Mouse (Mus musculus) neural tube, embryonic 11.5 days (tissue): ENCODE measurements around the gene Zfp667. TPM values are rescaled to one million over a fixed set of nuclear protein-coding genes. Genes with fewer than 3 reads are reported as not detected.
"Not testable (repeated sequence)": the region's sequence is repeated elsewhere in the genome, so short reads cannot be mapped to it uniquely, and the experiment has no call there.

ENCODE experiments used
- ATAC-seq: fragments of 200-750 bp; cut with Nextera tagmentation; 2 replicates; pipeline ENCODE4 v1.8.0; 2017; ENCODE audit warnings: moderate number of reproducible peaks, mild to moderate bottlenecking, moderate TSS enrichment, moderate library complexity; ENCODE audit not compliant: insufficient read depth, low FRiP score, low TSS enrichment
- DNase-seq: peaks from one replicate; pipeline ENCODE4 v3.0.0-alpha.2; 2015; ENCODE audit warnings: low spot score
- H3K27ac ChIP-seq: fragments of 300-500 bp; sonication (generic); 2 replicates; pipeline ENCODE4 v1.5.1; 2014; ENCODE audit warnings: low read depth, mild to moderate bottlenecking, low read length
- H3K27me3 ChIP-seq: fragments of 300-500 bp; sonication (generic); 2 replicates; pipeline ENCODE4 v1.6.1; 2014; ENCODE audit warnings: mild to moderate bottlenecking, low read length, mixed read lengths; ENCODE audit not compliant: control insufficient read depth, insufficient read depth
- H3K36me3 ChIP-seq: fragments of 300-500 bp; sonication (generic); 2 replicates; pipeline ENCODE4 v1.6.1; 2014; ENCODE audit warnings: mild to moderate bottlenecking, low read length, moderate library complexity, mixed read lengths; ENCODE audit not compliant: control insufficient read depth, insufficient read depth
- H3K4me1 ChIP-seq: fragments of 300-500 bp; sonication (generic); 2 replicates; pipeline ENCODE4 v1.6.1; 2014; ENCODE audit warnings: low read length, mixed read lengths; ENCODE audit not compliant: control insufficient read depth, insufficient read depth
- H3K4me2 ChIP-seq: fragments of 300-500 bp; sonication (generic); 2 replicates; pipeline ENCODE4 v1.6.1; 2014; ENCODE audit warnings: low read depth, mild to moderate bottlenecking, moderate library complexity
- H3K4me3 ChIP-seq: fragments of 300-500 bp; sonication (generic); 2 replicates; pipeline ENCODE4 v1.5.1; 2014; ENCODE audit warnings: low read depth, low read length
- H3K9ac ChIP-seq: fragments of 300-500 bp; sonication (generic); 2 replicates; pipeline ENCODE4 v1.6.1; 2014; ENCODE audit warnings: mild to moderate bottlenecking, low read length
- H3K9me3 ChIP-seq: fragments of 300-500 bp; sonication (generic); 2 replicates; pipeline ENCODE4 v1.6.1; 2016; ENCODE audit warnings: low read length; ENCODE audit not compliant: control insufficient read depth
- WGBS: fragments of 180-500 bp; shearing (Covaris S2); extraction: QIAGEN DNeasy Blood & Tissue Kit; methylation state at CpG from one replicate; pipeline ENCODE4 v1.1.7; 2014; 5-methylcytosine and 5-hydroxymethylcytosine counted together
- polyA plus RNA-seq: library from polyadenylated mRNA; unstranded; fragments of >200 nt; fragmentation: Nextera tagmentation; extraction: Ambion mirVana; gene quantifications from 2 replicates; pipeline ENCODE4 v1.2.1, GENCODE M21; 2014

Gene Zfp667
- polyA plus RNA-seq, 1 experiment from 2014 or later = 14.0 TPM

GRCm38 (mm10) chr7:6284442-6285012 is 1.9 kb upstream of the Zfp667 start:
- Histone ChIP-seq H3K4me3 (no peak overlapping the region), H3K9ac (no peak overlapping the region), H3K4me2 (no peak overlapping the region), H3K27me3 (no peaks in the 10 kb centered on the region), H3K4me1 (peaks cover 4% of the 10 kb centered on the region; the same call in 1 of the 2 replicates), H3K36me3 (no peaks in the 10 kb centered on the region), H3K9me3 (no peaks in the 10 kb centered on the region), H3K27ac (no peak overlapping the region)
- 92% methylated on average over 4 of the region's 4 CpGs for WGBS
- ATAC-seq = no peak
- DNase-seq = no peak

DNA sequence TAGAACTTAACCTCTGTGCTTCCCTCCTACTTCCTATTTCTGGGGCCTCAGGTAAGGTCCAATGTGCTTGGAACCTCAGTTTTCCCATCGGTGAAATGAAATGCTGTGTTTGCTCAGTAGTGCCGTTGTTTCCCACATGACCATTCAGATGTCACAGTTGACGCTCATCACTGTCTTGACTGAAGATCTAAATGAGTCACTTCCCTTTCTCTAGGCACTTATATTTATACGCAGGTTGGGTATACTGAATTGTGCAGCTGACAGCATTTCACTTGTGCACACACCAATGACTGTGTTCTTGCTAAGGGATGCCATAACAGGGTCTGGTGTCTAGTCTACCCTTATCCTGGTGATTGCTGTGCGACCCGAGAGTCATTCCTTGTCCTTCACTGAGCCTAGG is 1.0 kb upstream of the Zfp667 start:
- Histone ChIP-seq H3K9ac (no peak overlapping the region), H3K36me3 (no peaks in the 10 kb centered on the region), H3K27me3 (no peaks in the 10 kb centered on the region), H3K4me1 (peaks cover 4% of the 10 kb centered on the region; the same call in 1 of the 2 replicates), H3K4me2 (no peak overlapping the region; the same call in 1 of the 2 replicates), H3K27ac (no peak overlapping the region), H3K4me3 (no peak overlapping the region), H3K9me3 (no peaks in the 10 kb centered on the region)
- no peak for ATAC-seq
- WGBS = 92% methylated on average over 6 of the region's 6 CpGs
- DNase-seq = no peak

DNA sequence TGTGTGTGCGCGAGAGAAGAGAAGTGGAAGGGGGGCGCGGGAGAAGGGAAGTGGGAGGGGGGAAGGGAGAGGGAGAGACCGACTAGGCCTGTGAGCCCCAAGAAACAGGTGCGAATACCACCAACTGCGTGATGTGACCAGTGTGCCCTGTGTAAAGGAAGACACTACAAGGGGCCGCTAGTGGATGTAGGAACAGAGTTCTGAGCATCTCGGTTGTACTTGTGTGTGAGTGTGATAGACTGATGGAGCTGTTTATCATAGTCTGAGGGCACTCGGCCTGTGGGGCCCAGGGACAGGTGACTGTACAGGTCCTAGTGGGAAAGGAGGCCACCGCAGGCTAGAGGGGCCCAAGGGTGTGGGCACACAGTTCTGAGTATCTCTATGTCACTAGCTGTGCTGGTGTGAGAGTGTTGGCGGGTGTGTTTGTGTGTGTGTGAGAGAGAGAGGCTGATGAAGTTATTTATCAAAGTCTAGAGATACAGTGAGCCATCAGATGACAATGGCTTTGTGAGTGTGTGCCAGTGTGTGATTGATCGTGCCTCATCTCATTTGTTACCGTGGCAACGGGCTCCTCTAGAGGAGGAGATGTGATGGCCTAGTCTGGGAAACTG is 647 bp downstream of the Zfp667 start:
- WGBS = 26% methylated on average over 15 of the region's 15 CpGs
- peak overlapping the region; percentile 43 for H3K4me3 ChIP-seq
- H3K4me1 ChIP-seq = peaks cover 4% of the 10 kb centered on the region; the same call in 1 of the 2 replicates
- peak overlapping the region; percentile 56 for H3K9ac ChIP-seq
- no peaks in the 10 kb centered on the region for H3K36me3 ChIP-seq
- ATAC-seq (peak; percentile 21), DNase-seq (peak; percentile 60)
- H3K4me2 ChIP-seq = peak overlapping the region; percentile 59
- no peaks in the 10 kb centered on the region for H3K9me3 ChIP-seq
- H3K27me3 ChIP-seq = no peaks in the 10 kb centered on the region
- peak overlapping the region; percentile 60 for H3K27ac ChIP-seq

DNA sequence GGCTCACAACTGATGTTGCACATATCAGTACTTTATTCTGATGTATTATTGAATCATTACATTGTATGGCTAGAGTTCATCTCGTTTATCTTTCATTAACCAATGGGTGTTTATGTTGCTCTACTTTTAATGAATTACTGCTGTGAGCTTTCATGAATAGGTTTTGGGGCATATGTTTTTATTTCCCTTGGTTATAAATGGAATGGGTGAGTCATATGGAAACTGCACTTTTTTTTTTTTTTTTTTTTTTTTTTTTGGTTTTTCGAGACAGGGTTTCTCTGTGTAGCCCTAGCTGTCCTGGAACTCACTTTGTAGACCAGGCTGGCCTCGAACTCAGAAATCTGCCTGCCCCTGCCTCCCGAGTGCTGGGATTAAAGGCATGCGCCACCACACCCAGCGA is 4.7 kb downstream of the Zfp667 start:
- ATAC-seq, H3K9me3 ChIP-seq, H3K4me3 ChIP-seq, H3K27ac ChIP-seq, H3K4me2 ChIP-seq, DNase-seq, H3K4me1 ChIP-seq, H3K27me3 ChIP-seq, H3K36me3 ChIP-seq, H3K9ac ChIP-seq: not testable (repeated sequence)
- 89% methylated on average over 5 of the region's 6 CpGs for WGBS

DNA sequence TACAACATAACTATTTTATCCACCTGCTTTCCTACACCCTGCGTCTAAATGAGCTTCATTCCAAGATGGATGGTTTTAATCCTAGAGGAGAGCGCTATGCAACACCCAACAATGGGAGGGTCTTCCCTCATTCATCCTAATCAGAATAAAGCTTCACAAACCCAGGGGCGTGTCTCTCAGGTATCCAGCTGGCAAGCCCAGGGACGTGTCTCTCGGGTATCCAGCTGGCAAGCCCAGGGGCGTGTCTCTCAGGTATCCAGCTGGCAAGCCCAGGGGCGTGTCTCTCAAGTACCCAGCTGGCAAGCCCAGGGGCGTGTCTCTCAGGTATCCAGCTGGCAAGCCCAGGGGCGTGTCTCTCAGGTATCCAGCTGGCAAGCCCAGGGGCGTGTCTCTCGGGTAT is 14.4 kb downstream of the Zfp667 start:
- not testable (repeated sequence) for H3K4me2 ChIP-seq, H3K27me3 ChIP-seq, H3K27ac ChIP-seq, H3K36me3 ChIP-seq, H3K9me3 ChIP-seq, H3K4me3 ChIP-seq, H3K4me1 ChIP-seq, H3K9ac ChIP-seq, DNase-seq, ATAC-seq
- WGBS = 82% methylated on average over 11 of the region's 11 CpGs

- no peak for DNase-seq
These were observed 44.3 kb downstream of the Zfp667 start for GRCm38 (mm10) chr7:6330458-6331232.

DNA sequence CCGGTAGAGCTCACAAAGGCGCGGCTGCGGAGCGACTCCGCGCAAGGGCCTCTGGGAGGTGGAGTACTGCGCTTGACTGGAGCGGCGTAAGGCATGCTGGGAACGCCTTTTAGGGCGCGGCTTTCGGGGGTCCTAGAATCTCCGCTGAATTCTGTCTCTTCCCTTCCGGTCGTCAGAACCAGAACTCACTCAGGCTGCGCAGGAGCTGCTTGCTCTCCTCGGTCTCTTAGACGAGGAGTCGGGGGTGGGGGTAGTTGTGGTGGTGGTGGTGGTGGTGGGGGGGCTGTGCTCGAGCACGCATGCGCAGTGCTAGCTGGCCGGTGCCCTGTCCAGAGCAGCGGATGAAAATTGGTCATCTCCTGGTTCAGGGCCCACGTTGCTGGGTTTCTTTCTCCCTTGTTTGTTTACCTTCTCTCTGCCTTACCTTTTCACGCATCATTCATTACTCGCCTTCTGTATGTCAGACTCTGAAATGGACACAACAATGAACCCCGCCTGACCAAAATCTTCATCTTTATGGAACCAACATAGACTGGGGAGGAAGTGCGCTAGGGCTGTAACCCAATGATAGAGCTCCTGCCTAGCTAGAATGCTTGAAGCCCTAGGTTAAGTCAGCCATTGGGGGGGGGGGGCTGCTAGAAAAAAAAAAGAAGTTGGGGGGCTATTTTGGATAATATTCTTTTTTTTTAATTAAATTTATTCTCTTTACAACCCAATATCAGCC is 45.0 kb downstream of the Zfp667 start, which contains the start of gene Zfp583:
TSS of gene Zfp583 (minus strand) at position 53 of the 724 bp plus-strand sequence.
- peaks cover 6% of the 10 kb centered on the region; the same call in 1 of the 2 replicates for H3K4me1 ChIP-seq
- no peaks in the 10 kb centered on the region for H3K9me3 ChIP-seq
- H3K27me3 ChIP-seq = no peaks in the 10 kb centered on the region
- 4% methylated on average over 31 of the region's 31 CpGs for WGBS
- peak; percentile 90 for DNase-seq
- H3K36me3 ChIP-seq = no peaks in the 10 kb centered on the region
- peak within 1 kb of the TSS; percentile 76 for H3K9ac ChIP-seq
- H3K27ac ChIP-seq = peak within 1 kb of the TSS; percentile 79
- ATAC-seq = peak; percentile 92
- peak within 1 kb of the TSS; percentile 53 for H3K4me2 ChIP-seq
- peak within 1 kb of the TSS; percentile 42 for H3K4me3 ChIP-seq

More at GRCm38 (mm10) chr7:6330458-6331232, 44.3 kb downstream of the Zfp667 start:
- H3K4me1 ChIP-seq = peaks cover 6% of the 10 kb centered on the region; the same call in 1 of the 2 replicates
- no peaks in the 10 kb centered on the region for H3K36me3 ChIP-seq
- ATAC-seq = peak; percentile 82
- H3K9ac ChIP-seq = peak overlapping the region; percentile 76
- peak overlapping the region; percentile 53 for H3K4me2 ChIP-seq
- peak overlapping the region; percentile 79 for H3K27ac ChIP-seq
- 20% methylated on average over 23 of the region's 23 CpGs for WGBS
- no peaks in the 10 kb centered on the region for H3K27me3 ChIP-seq
- no peaks in the 10 kb centered on the region for H3K9me3 ChIP-seq
- peak overlapping the region; percentile 42 for H3K4me3 ChIP-seq

- no peak for DNase-seq
- no peak overlapping the region for H3K27ac ChIP-seq
- H3K4me3 ChIP-seq = no peak overlapping the region
- H3K36me3 ChIP-seq = no peaks in the 10 kb centered on the region
- no peak overlapping the region for H3K4me2 ChIP-seq
- WGBS = 78% methylated on average over 5 of the region's 5 CpGs
- H3K27me3 ChIP-seq = no peaks in the 10 kb centered on the region
- no peak overlapping the region for H3K9ac ChIP-seq
- no peaks in the 10 kb centered on the region for H3K4me1 ChIP-seq
- no peak for ATAC-seq
- no peaks in the 10 kb centered on the region for H3K9me3 ChIP-seq
These were observed 53.5 kb downstream of the Zfp667 start for GRCm38 (mm10) chr7:6339865-6340264.
